Mouse (Mus musculus): Measurements from ENCODE around the gene Wdr86. TPM values are rescaled to one million over a fixed set of nuclear protein-coding genes. Genes with fewer than 3 reads are reported as not detected.
"Not testable (repeated sequence)": the region's sequence is repeated elsewhere in the genome, so short reads cannot be mapped to it uniquely, and the experiment has no call there.

Wdr86 gene
- polyA plus RNA-seq, 1 experiment from 2014 or later: 38.3 TPM

DNA sequence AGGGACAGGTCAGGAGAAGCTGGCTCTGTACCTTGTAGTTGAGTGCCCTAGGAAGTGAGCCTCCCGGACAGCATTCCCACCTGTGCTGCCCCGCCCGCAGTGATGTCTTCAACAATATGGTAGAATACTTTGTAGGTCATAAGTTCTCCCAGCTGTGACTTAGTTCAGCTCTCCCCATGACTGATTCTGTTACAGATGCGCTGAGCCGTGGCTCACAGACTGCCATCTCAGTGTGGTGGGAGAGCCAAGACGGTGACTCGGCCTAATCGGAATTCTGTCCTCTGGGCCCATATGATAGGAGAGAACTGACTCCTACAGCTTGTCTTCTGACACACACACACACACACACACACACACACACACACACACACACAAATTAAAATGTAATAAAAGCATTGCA is 25.9 kb downstream of the Wdr86 start:
- no peak overlapping the region for H3K4me2 ChIP-seq (replicated peaks)
- no peaks in the 10 kb centered on the region for H3K27me3 ChIP-seq
- no peaks in the 10 kb centered on the region for H3K4me1 ChIP-seq
- 92% methylated on average over 8 of the region's 8 CpGs for WGBS
- H3K27ac ChIP-seq: no peak overlapping the region
- ATAC-seq (ENCODE audit: low FRiP score, low read depth): no peak
- peaks cover 99% of the 10 kb centered on the region for H3K36me3 ChIP-seq
- H3K9ac ChIP-seq: no peak overlapping the region
- no peak overlapping the region for H3K4me3 ChIP-seq
- no peaks in the 10 kb centered on the region for H3K9me3 ChIP-seq

DNA sequence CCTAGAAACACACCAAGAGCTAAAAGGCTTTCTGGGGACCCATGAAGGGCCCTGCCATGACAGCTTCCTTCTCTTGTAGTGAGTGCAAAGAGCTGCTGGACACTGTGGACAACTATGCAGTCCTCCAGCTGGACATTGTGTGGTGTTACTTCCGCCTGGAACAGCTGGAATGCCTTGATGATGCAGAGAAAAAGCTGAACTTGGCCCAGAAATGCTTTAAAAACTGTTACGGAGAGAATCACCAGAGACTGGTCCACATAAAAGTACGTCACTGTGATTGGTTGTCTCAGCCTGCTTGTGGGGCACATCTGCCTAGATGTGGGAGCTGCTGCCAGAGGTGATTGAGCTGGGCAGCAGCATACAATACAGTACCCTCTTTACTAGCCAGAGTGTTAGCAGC is 29.3 kb downstream of the Wdr86 start:
- H3K36me3 ChIP-seq: peaks cover 96% of the 10 kb centered on the region
- no peak overlapping the region for H3K9ac ChIP-seq
- H3K4me1 ChIP-seq: no peaks in the 10 kb centered on the region
- 83% methylated on average over 3 of the region's 3 CpGs for WGBS
- no peak overlapping the region for H3K4me3 ChIP-seq
- no peaks in the 10 kb centered on the region for H3K9me3 ChIP-seq
- no peak overlapping the region for H3K4me2 ChIP-seq (replicated peaks)
- no peaks in the 10 kb centered on the region for H3K27me3 ChIP-seq
- ATAC-seq (ENCODE audit: low FRiP score, low read depth): no peak
- H3K27ac ChIP-seq: no peak overlapping the region

DNA sequence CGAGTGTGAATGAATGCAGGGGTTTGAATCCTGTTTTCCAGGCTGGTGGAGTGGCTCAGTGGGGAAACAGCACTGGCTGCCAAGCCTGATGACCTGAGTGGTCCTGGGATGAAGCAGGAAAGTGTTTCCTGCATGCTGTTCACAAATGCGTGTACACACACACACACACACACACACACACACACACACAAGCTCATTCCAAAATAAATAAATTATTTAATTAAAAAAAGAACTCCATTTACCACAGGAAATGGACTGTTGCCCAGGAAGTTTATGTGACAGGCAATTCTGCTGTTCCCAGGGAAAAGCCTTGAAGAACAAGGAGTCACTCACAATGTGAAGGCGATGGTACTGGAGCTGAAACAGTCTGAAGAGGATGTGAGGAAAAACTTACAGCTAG is 33.8 kb downstream of the Wdr86 start:
- H3K27ac ChIP-seq: no peak overlapping the region
- no peak overlapping the region for H3K4me2 ChIP-seq (replicated peaks)
- ATAC-seq (ENCODE audit: low FRiP score, low read depth): no peak
- peaks cover 96% of the 10 kb centered on the region for H3K36me3 ChIP-seq
- no peak overlapping the region for H3K9ac ChIP-seq
- H3K27me3 ChIP-seq: no peaks in the 10 kb centered on the region
- WGBS: 87% methylated on average over 3 of the region's 3 CpGs
- no peaks in the 10 kb centered on the region for H3K4me1 ChIP-seq
- H3K9me3 ChIP-seq: no peaks in the 10 kb centered on the region
- H3K4me3 ChIP-seq: no peak overlapping the region

DNA sequence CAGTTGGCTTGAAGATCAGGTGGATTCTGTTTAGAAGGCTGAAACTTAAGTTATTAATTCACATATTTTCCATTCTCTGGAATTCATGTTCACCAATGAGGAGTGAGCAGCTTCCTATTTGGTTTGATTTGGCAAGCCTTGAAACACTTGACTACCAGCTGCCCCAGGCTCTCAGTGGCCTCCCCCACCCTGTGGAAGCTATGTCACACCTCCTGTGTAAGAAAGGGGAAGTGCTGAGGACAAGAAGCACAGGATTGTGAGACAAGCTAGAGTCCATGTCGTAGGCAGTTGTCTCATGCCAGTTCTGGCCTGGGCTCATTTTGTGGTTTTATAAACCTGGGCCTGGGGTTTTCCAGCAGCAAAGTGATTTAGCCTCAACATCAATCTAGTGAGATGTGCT is 42.8 kb downstream of the Wdr86 start:
- ATAC-seq (ENCODE audit: low FRiP score, low read depth): no peak
- 83% methylated on average over 1 of the region's 1 CpGs for WGBS
- H3K9me3 ChIP-seq: no peaks in the 10 kb centered on the region

DNA sequence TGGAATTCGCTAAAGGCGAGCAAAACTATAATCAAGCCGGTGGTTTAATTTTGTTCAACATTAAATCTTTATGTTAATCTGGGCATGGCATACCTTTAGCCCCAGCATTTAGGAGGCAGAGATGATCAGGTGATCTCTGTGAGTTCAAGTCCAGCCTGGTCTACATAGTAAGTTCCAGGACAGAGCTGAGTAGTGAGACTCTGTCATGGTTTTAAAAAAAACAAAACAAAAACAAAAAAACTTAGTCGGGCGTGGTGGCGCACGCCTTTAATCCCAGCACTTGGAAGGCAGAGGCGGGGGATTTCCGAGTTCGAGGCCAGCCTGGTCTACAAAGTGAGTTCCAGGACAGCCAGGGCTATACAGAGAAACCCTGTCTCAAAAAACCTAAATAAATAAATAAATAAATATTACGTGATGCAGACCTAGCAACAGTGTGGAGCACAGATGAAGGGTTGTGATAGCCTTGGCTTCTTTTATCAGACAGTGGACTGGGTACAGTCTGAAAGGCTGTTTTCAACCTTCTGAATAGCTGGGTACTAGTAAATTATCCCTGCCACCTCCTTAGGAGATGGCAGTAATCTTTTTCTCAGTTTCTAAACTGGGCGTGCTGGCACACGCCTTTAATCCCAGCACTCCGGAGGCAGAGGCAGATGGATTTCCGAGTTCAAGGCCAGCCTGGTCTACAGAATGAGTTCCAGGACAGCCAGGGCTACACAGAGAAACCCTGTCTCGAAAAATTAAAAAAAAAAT is 43.7 kb downstream of the Wdr86 start:
- H3K27ac ChIP-seq; H3K27me3 ChIP-seq; H3K9me3 ChIP-seq; ATAC-seq (ENCODE audit: low FRiP score, low read depth): not testable (repeated sequence)
- Histone ChIP-seq H3K4me3 (peak overlapping the region; percentile 92), H3K9ac (peak overlapping the region; percentile 84; the same call in 1 of the 2 replicates), H3K4me2 (replicated peaks) (peak overlapping the region; percentile 63), H3K4me1 (peaks cover 13% of the 10 kb centered on the region), H3K36me3 (peaks cover 27% of the 10 kb centered on the region)
- 77% methylated on average over 16 of the region's 16 CpGs for WGBS

More for the DNA sequence above, 42.8 kb downstream of the Wdr86 start:
- no peak overlapping the region for H3K9ac ChIP-seq
- peaks cover 13% of the 10 kb centered on the region for H3K4me1 ChIP-seq
- no peaks in the 10 kb centered on the region for H3K27me3 ChIP-seq
- H3K36me3 ChIP-seq: peaks cover 35% of the 10 kb centered on the region
- no peak overlapping the region for H3K27ac ChIP-seq
- H3K4me2 ChIP-seq (replicated peaks): no peak overlapping the region
- no peak overlapping the region for H3K4me3 ChIP-seq

DNA sequence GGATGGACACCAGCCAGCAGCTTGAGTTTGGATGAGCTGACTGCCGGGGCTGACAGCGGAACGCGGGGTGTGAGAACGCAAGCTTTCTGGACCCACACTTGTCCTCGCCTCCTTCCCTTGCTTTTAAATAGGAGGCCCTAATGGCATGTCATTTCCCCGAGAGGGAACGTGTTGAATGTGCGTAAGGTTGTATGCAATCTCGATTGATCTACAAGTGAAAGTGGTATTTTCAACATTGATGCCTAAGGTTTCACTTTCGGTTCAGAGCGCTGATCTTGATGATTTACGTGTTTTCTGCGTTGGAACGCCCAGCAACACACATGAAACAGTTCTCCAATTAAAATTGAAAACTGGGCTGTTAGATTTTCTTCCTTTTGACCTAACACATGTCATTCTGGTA is 44.4 kb downstream of the Wdr86 start:
- H3K27ac ChIP-seq: peak overlapping the region; percentile 89

DNA sequence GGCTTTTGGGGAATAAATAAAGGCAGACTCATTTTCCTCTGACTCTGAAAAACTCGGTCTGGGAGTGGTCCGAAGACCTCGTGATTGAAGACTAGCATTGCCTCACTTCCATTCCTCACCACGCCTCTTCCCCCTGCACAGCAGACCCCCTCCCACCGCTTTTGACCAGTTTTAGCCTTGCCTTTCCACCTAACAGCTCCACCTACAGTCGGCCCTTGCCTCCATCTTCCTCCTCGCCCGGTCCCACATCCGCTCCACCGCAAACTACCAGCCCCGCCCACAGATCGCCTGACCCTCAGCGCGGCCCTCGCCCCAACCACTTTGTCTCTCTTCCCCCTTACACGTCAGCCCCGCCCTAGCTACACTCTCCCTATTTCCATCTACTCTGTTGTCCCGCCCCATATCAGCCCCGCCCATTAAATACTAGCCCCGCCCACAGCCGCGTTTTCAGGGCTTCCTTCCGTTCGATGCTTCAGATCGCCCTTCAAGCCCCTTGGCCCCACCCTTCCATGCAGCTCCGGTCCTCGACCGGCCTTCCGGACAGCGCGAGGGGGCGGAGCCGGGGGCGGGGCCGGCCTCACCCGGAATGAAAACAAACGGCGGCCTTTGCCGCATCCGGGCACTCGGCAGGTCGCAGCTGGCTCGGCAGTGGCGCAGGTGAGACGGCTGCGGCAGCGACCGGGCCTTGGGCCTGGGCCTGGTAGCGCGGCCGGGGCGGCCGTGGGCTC is 45.0 kb downstream of the Wdr86 start, which contains the start of gene Nub1:
Gene Nub1 (plus strand): TSS at position 167 of the 728 bp plus-strand sequence.
- H3K9me3 ChIP-seq: no peaks in the 10 kb centered on the region
- peaks cover 13% of the 10 kb centered on the region for H3K4me1 ChIP-seq
- no peaks in the 10 kb centered on the region for H3K27me3 ChIP-seq
- peak within 1 kb of the TSS; percentile 84 for H3K9ac ChIP-seq
- peak within 1 kb of the TSS; percentile 94 for H3K27ac ChIP-seq
- peak within 1 kb of the TSS; percentile 69 for H3K4me2 ChIP-seq (replicated peaks)
- H3K36me3 ChIP-seq: peaks cover 13% of the 10 kb centered on the region
- under 1% methylated on average over 53 of the region's 53 CpGs for WGBS
- peak; percentile 96 for ATAC-seq (ENCODE audit: low FRiP score, low read depth)
- H3K4me3 ChIP-seq: peak within 1 kb of the TSS; percentile 92

More for the DNA sequence above, 44.4 kb downstream of the Wdr86 start:
- Histone ChIP-seq H3K36me3 (peaks cover 20% of the 10 kb centered on the region), H3K4me3 (peak overlapping the region; percentile 92), H3K9me3 (no peaks in the 10 kb centered on the region), H3K4me2 (replicated peaks) (peak overlapping the region; percentile 63), H3K9ac (peak overlapping the region; percentile 84), H3K27me3 (no peaks in the 10 kb centered on the region), H3K4me1 (peaks cover 13% of the 10 kb centered on the region)
- WGBS: under 1% methylated on average over 15 of the region's 15 CpGs
- no peak for ATAC-seq (ENCODE audit: low FRiP score, low read depth)

DNA sequence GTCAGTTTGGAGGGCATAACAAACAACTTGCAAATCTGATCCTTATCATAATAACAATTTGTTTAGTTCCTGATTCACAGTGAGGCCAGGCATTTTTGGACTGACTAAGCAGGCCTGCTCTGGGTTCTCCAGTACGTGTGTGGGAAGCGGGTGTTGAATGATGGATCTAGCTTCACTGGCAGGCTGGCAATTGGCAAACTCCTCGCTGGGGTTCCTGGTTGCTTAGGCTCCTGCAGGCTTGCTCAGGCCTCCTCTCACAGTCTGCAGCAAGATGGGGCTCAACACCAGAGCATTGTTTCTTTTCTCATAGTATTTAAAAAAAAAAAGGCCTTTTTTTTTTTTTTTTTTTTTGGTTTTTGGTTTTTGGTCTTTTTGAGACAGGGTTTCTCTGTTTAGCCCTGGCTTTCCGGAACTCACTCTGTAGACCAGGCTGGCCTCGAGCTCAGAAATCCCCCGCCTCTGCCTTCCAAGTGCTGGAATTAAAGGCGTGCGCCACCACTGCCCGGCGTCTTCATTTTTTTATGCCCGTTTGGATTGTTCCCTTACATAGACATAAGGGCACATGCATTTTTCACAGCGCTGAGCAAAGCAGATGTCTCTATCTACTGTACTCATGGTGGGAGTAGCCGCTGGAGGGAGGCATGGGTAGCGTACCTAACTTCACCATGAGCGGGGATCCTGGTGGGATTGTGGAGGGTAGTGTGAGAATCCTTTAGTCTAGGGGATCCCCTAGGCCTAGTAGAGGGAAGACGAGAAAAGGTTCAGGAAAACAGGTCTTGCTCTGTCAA is 45.8 kb downstream of the Wdr86 start:
- Histone ChIP-seq H3K4me1 (peaks cover 13% of the 10 kb centered on the region), H3K9ac (peak overlapping the region; percentile 62), H3K4me3 (peak overlapping the region; percentile 92), H3K27me3 (no peaks in the 10 kb centered on the region), H3K36me3 (peaks cover 6% of the 10 kb centered on the region), H3K4me2 (replicated peaks) (peak overlapping the region; percentile 69), H3K27ac (peak overlapping the region; percentile 94), H3K9me3 (no peaks in the 10 kb centered on the region; the same call in 1 of the 2 replicates)
- ATAC-seq (ENCODE audit: low FRiP score, low read depth): peak; percentile 38
- 28% methylated on average over 16 of the region's 16 CpGs for WGBS

DNA sequence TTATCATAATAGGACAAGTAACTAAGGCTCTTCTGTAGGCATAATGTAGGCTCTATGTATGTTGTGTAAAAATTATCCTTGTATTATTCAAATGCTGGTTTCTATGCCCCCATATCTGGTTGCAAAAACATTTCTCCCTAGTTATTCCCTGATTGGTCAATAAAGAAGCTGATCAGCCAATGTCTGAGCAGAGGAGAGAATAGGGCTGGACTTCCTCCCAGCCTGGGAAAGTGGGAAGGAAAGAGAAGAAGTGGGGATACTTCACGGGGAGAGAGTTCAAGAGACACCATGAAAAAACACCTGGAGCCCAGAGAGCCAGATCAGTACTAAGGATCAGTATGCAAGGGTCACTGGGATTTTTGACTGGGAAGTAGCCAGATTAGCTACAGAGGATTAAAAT is 49.1 kb downstream of the Wdr86 start:
- Histone ChIP-seq H3K4me1 (peaks cover 6% of the 10 kb centered on the region), H3K9me3 (peaks cover 8% of the 10 kb centered on the region), H3K27ac (no peak overlapping the region), H3K4me2 (replicated peaks) (no peak overlapping the region), H3K9ac (no peak overlapping the region), H3K27me3 (no peaks in the 10 kb centered on the region), H3K4me3 (no peak overlapping the region), H3K36me3 (no peaks in the 10 kb centered on the region)
- 45% methylated on average over 1 of the region's 1 CpGs for WGBS
- no peak for ATAC-seq (ENCODE audit: low FRiP score, low read depth)

DNA sequence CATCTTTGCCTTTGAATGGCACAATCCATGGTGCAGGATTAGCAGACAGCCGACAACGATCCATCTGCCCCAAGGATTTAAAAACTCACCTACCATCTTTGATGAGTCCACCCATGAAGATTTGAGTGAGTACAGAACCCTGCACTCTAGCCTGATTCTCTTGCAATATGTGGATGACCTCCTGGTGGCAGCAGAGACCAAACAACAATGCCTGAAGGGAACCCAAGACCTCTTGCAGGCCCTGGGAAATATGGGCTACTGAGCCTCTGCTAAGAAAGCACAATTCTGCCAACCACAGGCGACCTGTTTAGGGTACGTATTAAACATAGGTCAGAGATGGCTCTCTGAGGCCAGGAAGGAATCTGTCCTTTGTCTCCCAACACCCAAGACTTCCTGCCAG is 56.3 kb downstream of the Wdr86 start:
- 28% methylated on average over 4 of the region's 4 CpGs for WGBS
- H3K4me1 ChIP-seq: no peaks in the 10 kb centered on the region
- H3K4me2 ChIP-seq (replicated peaks): no peak overlapping the region
- H3K27me3 ChIP-seq: peaks cover 10% of the 10 kb centered on the region
- no peaks in the 10 kb centered on the region for H3K36me3 ChIP-seq
- H3K9ac ChIP-seq: no peak overlapping the region
- H3K27ac ChIP-seq: no peak overlapping the region
- H3K4me3 ChIP-seq: no peak overlapping the region
- peaks cover 5% of the 10 kb centered on the region; the same call in 1 of the 2 replicates for H3K9me3 ChIP-seq
- ATAC-seq (ENCODE audit: low FRiP score, low read depth): peak; percentile 72

Data from limb, embryonic 13.5 days (tissue).